Mouse (Mus musculus): ENCODE data around the gene Sf3a1. TPM values are rescaled to one million over a fixed set of nuclear protein-coding genes. Genes with fewer than 3 reads are reported as not detected.
"Not testable (repeated sequence)": the region's sequence is repeated elsewhere in the genome, so short reads cannot be mapped to it uniquely, and the experiment has no call there.

Sf3a1 gene
- polyA plus RNA-seq, 1 experiment: 165 TPM

- WGBS: 7% methylated on average over 3 of the region's 3 CpGs
- H3K27ac ChIP-seq (ENCODE audit: insufficient read depth, low read depth, low read length): 0 out of 2 replicates have a peak overlapping the region, but pooled peaks have one; percentile 19
- H3K4me1 ChIP-seq (ENCODE audit: control insufficient read depth, insufficient read depth, low read length): peaks cover 41% of the 10 kb centered on the region
Measured at GRCm38 (mm10) chr11:4117372-4118071, 42.6 kb upstream of the Sf3a1 start.

GRCm38 (mm10) chr11:4118081-4118921 lies 41.8 kb upstream of the Sf3a1 start:
- Histone ChIP-seq H3K27ac (ENCODE audit: insufficient read depth, low read depth, low read length) (peak overlapping the region; percentile 17), H3K4me3 (ENCODE audit: insufficient read depth, low read depth, low read length) (peak overlapping the region; percentile 53), H3K4me1 (ENCODE audit: control insufficient read depth, insufficient read depth, low read length) (peaks cover 41% of the 10 kb centered on the region)
- WGBS: 2% methylated on average over 41 of the region's 41 CpGs
- no peak for TF ChIP-seq CTCF (IDR thresholded peaks at IDR 0.05; ENCODE audit: insufficient read depth, low read depth, low read length)
- TF ChIP-seq POLR2A (IDR thresholded peaks at IDR 0.05; ENCODE audit: insufficient read depth, low read depth, low read length): no peak

More at GRCm38 (mm10) chr11:4117372-4118071, 42.6 kb upstream of the Sf3a1 start:
- TF ChIP-seq POLR2A (IDR thresholded peaks at IDR 0.05; ENCODE audit: insufficient read depth, low read depth, low read length) (no peak), CTCF (IDR thresholded peaks at IDR 0.05; ENCODE audit: insufficient read depth, low read depth, low read length) (no peak; the same call in 1 of the 2 replicates)
- H3K4me3 ChIP-seq (ENCODE audit: insufficient read depth, low read depth, low read length): peak overlapping the region; percentile 53

GRCm38 (mm10) chr11:4119635-4120034 lies 40.5 kb upstream of the Sf3a1 start:
- 76% methylated on average over 5 of the region's 5 CpGs for WGBS

GRCm38 (mm10) chr11:4121691-4122090 lies 38.5 kb upstream of the Sf3a1 start:
- TF ChIP-seq POLR2A (IDR thresholded peaks at IDR 0.05; ENCODE audit: insufficient read depth, low read depth, low read length) (no peak), CTCF (IDR thresholded peaks at IDR 0.05; ENCODE audit: insufficient read depth, low read depth, low read length) (no peak)
- Histone ChIP-seq H3K4me3 (ENCODE audit: insufficient read depth, low read depth, low read length) (no peak overlapping the region), H3K4me1 (ENCODE audit: control insufficient read depth, insufficient read depth, low read length) (peaks cover 19% of the 10 kb centered on the region), H3K27ac (ENCODE audit: insufficient read depth, low read depth, low read length) (no peak overlapping the region)
- WGBS: 88% methylated on average over 3 of the region's 3 CpGs

More at GRCm38 (mm10) chr11:4119635-4120034, 40.5 kb upstream of the Sf3a1 start:
- H3K4me1 ChIP-seq (ENCODE audit: control insufficient read depth, insufficient read depth, low read length): peaks cover 34% of the 10 kb centered on the region
- no peak overlapping the region for H3K4me3 ChIP-seq (ENCODE audit: insufficient read depth, low read depth, low read length)
- no peak for TF ChIP-seq CTCF (IDR thresholded peaks at IDR 0.05; ENCODE audit: insufficient read depth, low read depth, low read length)
- no peak for TF ChIP-seq POLR2A (IDR thresholded peaks at IDR 0.05; ENCODE audit: insufficient read depth, low read depth, low read length)
- no peak overlapping the region for H3K27ac ChIP-seq (ENCODE audit: insufficient read depth, low read depth, low read length)

- TF ChIP-seq CTCF (IDR thresholded peaks at IDR 0.05; ENCODE audit: insufficient read depth, low read depth, low read length) (no peak), POLR2A (IDR thresholded peaks at IDR 0.05; ENCODE audit: insufficient read depth, low read depth, low read length) (no peak)
- Histone ChIP-seq H3K27ac (ENCODE audit: insufficient read depth, low read depth, low read length) (no peak overlapping the region), H3K4me1 (ENCODE audit: control insufficient read depth, insufficient read depth, low read length) (peaks cover 14% of the 10 kb centered on the region), H3K4me3 (ENCODE audit: insufficient read depth, low read depth, low read length) (no peak overlapping the region)
- WGBS: 85% methylated on average over 5 of the region's 5 CpGs
Measured at GRCm38 (mm10) chr11:4122226-4122625, 37.9 kb upstream of the Sf3a1 start.

- H3K27ac ChIP-seq (ENCODE audit: insufficient read depth, low read depth, low read length): no peak within 1 kb of the TSS
- whole genome bisulfite sequencing: 75% methylated on average over 10 of the region's 10 CpGs
Measured at GRCm38 (mm10) chr11:4122742-4123579, 37.2 kb upstream of the Sf3a1 start, which contains the start of gene Sec14l2. Sec14l2 (minus strand) TSS chr11:4123415.

GRCm38 (mm10) chr11:4123922-4124321 lies 36.2 kb upstream of the Sf3a1 start:
- peaks cover 7% of the 10 kb centered on the region for H3K4me1 ChIP-seq (ENCODE audit: control insufficient read depth, insufficient read depth, low read length)
- no peak overlapping the region for H3K27ac ChIP-seq (ENCODE audit: insufficient read depth, low read depth, low read length)
- TF ChIP-seq CTCF (IDR thresholded peaks at IDR 0.05; ENCODE audit: insufficient read depth, low read depth, low read length) (peak; percentile 67), POLR2A (IDR thresholded peaks at IDR 0.05; ENCODE audit: insufficient read depth, low read depth, low read length) (no peak)
- no peak overlapping the region for H3K4me3 ChIP-seq (ENCODE audit: insufficient read depth, low read depth, low read length)
- WGBS: 49% methylated on average over 5 of the region's 5 CpGs

More at GRCm38 (mm10) chr11:4122742-4123579, 37.2 kb upstream of the Sf3a1 start, which contains the start of gene Sec14l2:
- Histone ChIP-seq H3K4me3 (ENCODE audit: insufficient read depth, low read depth, low read length) (no peak within 1 kb of the TSS), H3K4me1 (ENCODE audit: control insufficient read depth, insufficient read depth, low read length) (peaks cover 10% of the 10 kb centered on the region)
- no peak for TF ChIP-seq CTCF (IDR thresholded peaks at IDR 0.05; ENCODE audit: insufficient read depth, low read depth, low read length)
- TF ChIP-seq POLR2A (IDR thresholded peaks at IDR 0.05; ENCODE audit: insufficient read depth, low read depth, low read length): no peak

- H3K4me3 ChIP-seq (ENCODE audit: insufficient read depth, low read depth, low read length): no peak overlapping the region
- TF ChIP-seq CTCF (IDR thresholded peaks at IDR 0.05; ENCODE audit: insufficient read depth, low read depth, low read length): no peak
- TF ChIP-seq POLR2A (IDR thresholded peaks at IDR 0.05; ENCODE audit: insufficient read depth, low read depth, low read length): no peak
- WGBS: 98% methylated on average over 1 of the region's 1 CpGs
- no peaks in the 10 kb centered on the region for H3K4me1 ChIP-seq (ENCODE audit: control insufficient read depth, insufficient read depth, low read length)
- no peak overlapping the region for H3K27ac ChIP-seq (ENCODE audit: insufficient read depth, low read depth, low read length)
Measured at GRCm38 (mm10) chr11:4127059-4127458, 33.1 kb upstream of the Sf3a1 start.

GRCm38 (mm10) chr11:4128461-4128860 lies 31.7 kb upstream of the Sf3a1 start:
- not testable (repeated sequence) for H3K4me1 ChIP-seq (ENCODE audit: control insufficient read depth, insufficient read depth, low read length); H3K4me3 ChIP-seq (ENCODE audit: insufficient read depth, low read depth, low read length); H3K27ac ChIP-seq (ENCODE audit: insufficient read depth, low read depth, low read length)
- WGBS: 94% methylated on average over 4 of the region's 4 CpGs

Measured in olfactory bulb, adult 2 months (tissue).